In genomic region chr3:137981382-137981750, GRCm38 (mm10) we compare ENCODE assay signal across 8 mouse cellular contexts. TPM values are rescaled to one million over a fixed set of nuclear protein-coding genes. Genes with fewer than 3 reads are reported as not detected.
DNase-seq lines count a peak whose midpoint lies in the region; ATAC-seq and TF ChIP-seq lines count a peak whose summit lies in the region.

TSS of gene Dapp1 (minus strand) at chr3:137981545.

- no peaks in the 10 kb centered on the region for H3K36me3 ChIP-seq in embryonic facial prominence, embryonic 11.5 days (replicated peaks; ENCODE audit: control insufficient read depth, insufficient read depth, low read depth, low read length)
- H3K36me3 ChIP-seq in heart, adult 2 months (ENCODE audit: control insufficient read depth, insufficient read depth, low read length) = no peaks in the 10 kb centered on the region
- H3K36me3 ChIP-seq in midbrain, embryonic 16.5 days (ENCODE audit: control insufficient read depth, insufficient read depth, low read length) = no peaks in the 10 kb centered on the region

- no peaks in the 10 kb centered on the region for H3K27me3 ChIP-seq in embryonic facial prominence, embryonic 11.5 days (ENCODE audit: control insufficient read depth, insufficient read depth, low read length)
- H3K27me3 ChIP-seq in heart, adult 2 months (ENCODE audit: control insufficient read depth, insufficient read depth, low read length) = no peaks in the 10 kb centered on the region
- no peaks in the 10 kb centered on the region for H3K27me3 ChIP-seq in midbrain, embryonic 16.5 days (ENCODE audit: control insufficient read depth, insufficient read depth, low read depth, low read length)

- H3K4me2 ChIP-seq in embryonic facial prominence, embryonic 11.5 days (ENCODE audit: low read depth, low read length) = peak within 1 kb of the TSS; percentile 54
- peak within 1 kb of the TSS; percentile 45 for H3K4me2 ChIP-seq in midbrain, embryonic 16.5 days (ENCODE audit: low read length)

- no peak within 1 kb of the TSS for H3K27ac ChIP-seq in embryonic facial prominence, embryonic 11.5 days (replicated peaks; ENCODE audit: low read depth, low read length)
- peak within 1 kb of the TSS; percentile 53 for H3K27ac ChIP-seq in heart, adult 2 months
- H3K27ac ChIP-seq in midbrain, embryonic 16.5 days (ENCODE audit: low read length) = no peak within 1 kb of the TSS

- DNase-seq in ZHBTc4 (ENCODE audit: low read depth, low spot score) (peak; percentile 83), liver (peak; percentile 88)
- DNase-seq in embryonic facial prominence, embryonic 11.5 days (ENCODE audit: low spot score) = peak; percentile 67
- peak; percentile 75 to 83 for DNase-seq in heart, adult 2 months
- peak; percentile 47 for DNase-seq in kidney, adult 18-20 months
- DNase-seq in spleen, postnatal 14 days (ENCODE audit: low spot score in 2 of 2) = peak; percentile 61 to 73
- DNase-seq in cerebellum, adult 8-10 months = no peak

- peak within 1 kb of the TSS; percentile 28 for H3K4me3 ChIP-seq in embryonic facial prominence, embryonic 11.5 days (ENCODE audit: low read depth, low read length)
- peak within 1 kb of the TSS; percentile 50 for H3K4me3 ChIP-seq in heart, adult 2 months
- peak within 1 kb of the TSS; percentile 19; the same call in 1 of the 2 replicates for H3K4me3 ChIP-seq in midbrain, embryonic 16.5 days (ENCODE audit: low read depth, low read length)

- no peaks in the 10 kb centered on the region for H3K79me2 ChIP-seq in heart, adult 2 months (replicated peaks; ENCODE audit: control insufficient read depth, insufficient read depth, low read length)

- WGBS in embryonic facial prominence, embryonic 11.5 days = 13% methylated on average over 10 of the region's 10 CpGs
- WGBS in heart, adult 2 months = 10% methylated on average over 10 of the region's 10 CpGs
- WGBS in midbrain, embryonic 16.5 days = 24% methylated on average over 10 of the region's 10 CpGs

- no peaks in the 10 kb centered on the region for H3K9me3 ChIP-seq in embryonic facial prominence, embryonic 11.5 days (replicated peaks; ENCODE audit: control insufficient read depth, low read length)
- H3K9me3 ChIP-seq in midbrain, embryonic 16.5 days (replicated peaks; ENCODE audit: control insufficient read depth, low read length, poor library complexity, severe bottlenecking) = no peaks in the 10 kb centered on the region

- peak within 1 kb of the TSS; percentile 48 for H3K9ac ChIP-seq in embryonic facial prominence, embryonic 11.5 days (replicated peaks; ENCODE audit: low read length)
- peak within 1 kb of the TSS; percentile 53 for H3K9ac ChIP-seq in heart, adult 2 months (ENCODE audit: low read depth, low read length)
- 0 out of 2 replicates have a peak within 1 kb of the TSS, but pooled peaks have one; percentile 36 for H3K9ac ChIP-seq in midbrain, embryonic 16.5 days (ENCODE audit: low read depth, low read length)

- intact Hi-C loops in heart, adult 2 months (cut with DNase I) = no loop called here

- TF ChIP-seq EP300 in heart, adult 2 months (IDR thresholded peaks at IDR 0.05; ENCODE audit: insufficient read depth, low read depth, low read length) = no peak

- ATAC-seq in embryonic facial prominence, embryonic 11.5 days (replicated peaks; ENCODE audit: insufficient number of reproducible peaks, low FRiP score, low TSS enrichment, low read depth) = peak; percentile 67; the same call in 1 of the 2 replicates
- no peak for ATAC-seq in midbrain, embryonic 16.5 days

- no peaks in the 10 kb centered on the region for H3K4me1 ChIP-seq in embryonic facial prominence, embryonic 11.5 days (ENCODE audit: control insufficient read depth, insufficient read depth, low read length)
- no peaks in the 10 kb centered on the region for H3K4me1 ChIP-seq in heart, adult 2 months (ENCODE audit: control insufficient read depth, insufficient read depth, low read length)
- peaks cover 10% of the 10 kb centered on the region for H3K4me1 ChIP-seq in midbrain, embryonic 16.5 days (ENCODE audit: control insufficient read depth, insufficient read depth, low read length)

- TF ChIP-seq POLR2A in heart, adult 2 months (IDR thresholded peaks at IDR 0.05; ENCODE audit: insufficient read depth, low read depth, low read length) = peak; percentile 74

- TF ChIP-seq CTCF in heart, adult 2 months (IDR thresholded peaks at IDR 0.05) = no peak

RNA-seq across cellular contexts. Expression of gene Dapp1, which starts in this region (rescaled TPM):
- 4.2 and 4.6 TPM in 2 replicates for polyA plus RNA-seq in embryonic facial prominence, embryonic 11.5 days (2014; fragmentation: Nextera tagmentation; extraction: Ambion mirVana)
- total RNA-seq in heart, adult 2 months (2021) = 1 to 10 TPM; 5.0 to 6.9 TPM
- 4.0 and 5.2 TPM in 2 replicates for polyA plus RNA-seq in heart, adult 2 months (2012; rRNA removed)
- polyA plus RNA-seq in midbrain, embryonic 16.5 days (2015; fragmentation: Nextera tagmentation; extraction: Ambion mirVana) = 1.5 and 2.7 TPM in 2 replicates
